Mouse (Mus musculus) forebrain, embryonic 15.5 days (tissue): ENCODE measurements around the gene Cbx5. TPM values are rescaled to one million over a fixed set of nuclear protein-coding genes. Genes with fewer than 3 reads are reported as not detected.
A peak's percentile ranks its signal among the peaks of the same experiment; 100 is the strongest.

Experiments used
- ATAC-seq: fragments of 200-750 bp; cut with Nextera tagmentation; replicated peaks from 2 replicates; pipeline ENCODE4 v1.8.0; 2017; ENCODE audit warnings: mild to moderate bottlenecking, moderate TSS enrichment, moderate library complexity
- H3K27ac ChIP-seq: fragments of 300-500 bp; sonication (generic); replicated peaks from 2 replicates; pipeline ENCODE4 v1.5.1; 2015; ENCODE audit warnings: mild to moderate bottlenecking, inconsistent platforms
- H3K27me3 ChIP-seq: fragments of 300-500 bp; sonication (generic); 2 replicates; pipeline ENCODE4 v1.6.1; 2015; ENCODE audit warnings: inconsistent platforms
- H3K36me3 ChIP-seq: fragments of 300-500 bp; sonication (generic); 2 replicates; pipeline ENCODE4 v1.6.1; 2015; ENCODE audit warnings: mild to moderate bottlenecking, inconsistent platforms
- H3K4me1 ChIP-seq: fragments of 300-500 bp; sonication (generic); 2 replicates; pipeline ENCODE4 v1.6.1; 2015; ENCODE audit warnings: inconsistent platforms
- H3K4me2 ChIP-seq: fragments of 300-500 bp; sonication (generic); replicated peaks from 2 replicates; pipeline ENCODE4 v1.6.1; 2015; ENCODE audit warnings: mild to moderate bottlenecking, inconsistent platforms
- H3K4me3 ChIP-seq: fragments of 300-500 bp; sonication (generic); 2 replicates; pipeline ENCODE4 v1.5.1; 2015; ENCODE audit warnings: mild to moderate bottlenecking, inconsistent platforms
- H3K9ac ChIP-seq: fragments of 300-500 bp; sonication (generic); replicated peaks from 2 replicates; pipeline ENCODE4 v1.6.1; 2015; ENCODE audit warnings: mild to moderate bottlenecking, inconsistent platforms
- H3K9me3 ChIP-seq: fragments of 300-500 bp; sonication (generic); 2 replicates; pipeline ENCODE4 v1.6.1; 2016; ENCODE audit warnings: inconsistent platforms
- WGBS: fragments of 180-500 bp; shearing (Covaris S2); methylation state at CpG from one replicate; pipeline ENCODE4 v1.1.7; 2015; ENCODE audit warnings: mixed read lengths; 5-methylcytosine and 5-hydroxymethylcytosine counted together
- polyA plus RNA-seq: library from polyadenylated mRNA; unstranded; fragments of >200 nt; fragmentation: Nextera tagmentation; extraction: Ambion mirVana; gene quantifications from 2 replicates; pipeline ENCODE4 v1.2.1, GENCODE M21; 2015

Cbx5 gene
- polyA plus RNA-seq, 1 experiment from 2014 or later: 134 TPM

- H3K27ac ChIP-seq: no peak overlapping the region
- 73% methylated on average over 2 of the region's 2 CpGs for WGBS
- ATAC-seq: no peak
Measured at GRCm38 (mm10) chr15:103228904-103229303, 10.7 kb downstream of the Cbx5 start.

GRCm38 (mm10) chr15:103227572-103227971 lies 12.0 kb downstream of the Cbx5 start:
- no peak overlapping the region for H3K4me2 ChIP-seq
- peaks cover 18% of the 10 kb centered on the region for H3K4me1 ChIP-seq
- H3K9ac ChIP-seq: no peak overlapping the region
- no peak for ATAC-seq
- no peaks in the 10 kb centered on the region for H3K9me3 ChIP-seq
- H3K27me3 ChIP-seq: no peaks in the 10 kb centered on the region
- H3K36me3 ChIP-seq: no peaks in the 10 kb centered on the region
- WGBS: 93% methylated on average over 2 of the region's 2 CpGs
- H3K4me3 ChIP-seq: no peak overlapping the region
- no peak overlapping the region for H3K27ac ChIP-seq

More at GRCm38 (mm10) chr15:103228904-103229303, 10.7 kb downstream of the Cbx5 start:
- Histone ChIP-seq H3K36me3 (no peaks in the 10 kb centered on the region), H3K9me3 (no peaks in the 10 kb centered on the region), H3K4me1 (peaks cover 18% of the 10 kb centered on the region), H3K4me3 (no peak overlapping the region), H3K9ac (no peak overlapping the region), H3K4me2 (no peak overlapping the region), H3K27me3 (no peaks in the 10 kb centered on the region)

- WGBS: 53% methylated on average over 3 of the region's 3 CpGs
- H3K4me3 ChIP-seq: no peak overlapping the region
- no peak for ATAC-seq
- H3K27me3 ChIP-seq: no peaks in the 10 kb centered on the region
- H3K4me2 ChIP-seq: no peak overlapping the region
- H3K9ac ChIP-seq: no peak overlapping the region
- H3K4me1 ChIP-seq: peaks cover 18% of the 10 kb centered on the region
- H3K27ac ChIP-seq: no peak overlapping the region
- no peaks in the 10 kb centered on the region for H3K9me3 ChIP-seq
- H3K36me3 ChIP-seq: no peaks in the 10 kb centered on the region
Measured at GRCm38 (mm10) chr15:103227022-103227421, 12.6 kb downstream of the Cbx5 start.

GRCm38 (mm10) chr15:103224161-103224560 lies 15.5 kb downstream of the Cbx5 start:
- H3K36me3 ChIP-seq: no peaks in the 10 kb centered on the region
- H3K4me1 ChIP-seq: peaks cover 12% of the 10 kb centered on the region
- no peaks in the 10 kb centered on the region for H3K9me3 ChIP-seq
- WGBS: 86% methylated on average over 2 of the region's 2 CpGs
- no peak overlapping the region for H3K4me3 ChIP-seq
- no peaks in the 10 kb centered on the region for H3K27me3 ChIP-seq
- no peak overlapping the region for H3K27ac ChIP-seq
- H3K9ac ChIP-seq: no peak overlapping the region
- ATAC-seq: no peak
- no peak overlapping the region for H3K4me2 ChIP-seq

- Histone ChIP-seq H3K9ac (no peak overlapping the region), H3K9me3 (no peaks in the 10 kb centered on the region), H3K4me3 (no peak overlapping the region), H3K4me2 (no peak overlapping the region), H3K4me1 (peaks cover 5% of the 10 kb centered on the region; the same call in 1 of the 2 replicates), H3K27ac (no peak overlapping the region), H3K36me3 (no peaks in the 10 kb centered on the region), H3K27me3 (no peaks in the 10 kb centered on the region)
- 92% methylated on average over 1 of the region's 1 CpGs for whole genome bisulfite sequencing
- ATAC-seq: no peak
Measured at GRCm38 (mm10) chr15:103221386-103221785, 18.2 kb downstream of the Cbx5 start.

GRCm38 (mm10) chr15:103220785-103221184 lies 18.8 kb downstream of the Cbx5 start:
- H3K9me3 ChIP-seq: no peaks in the 10 kb centered on the region
- H3K4me1 ChIP-seq: peaks cover 10% of the 10 kb centered on the region
- H3K27ac ChIP-seq: no peak overlapping the region
- ATAC-seq: no peak
- no peaks in the 10 kb centered on the region for H3K27me3 ChIP-seq
- no peak overlapping the region for H3K4me3 ChIP-seq
- H3K4me2 ChIP-seq: no peak overlapping the region
- 62% methylated on average over 3 of the region's 3 CpGs for WGBS
- no peaks in the 10 kb centered on the region for H3K36me3 ChIP-seq
- H3K9ac ChIP-seq: no peak overlapping the region

GRCm38 (mm10) chr15:103216052-103216451 lies 23.6 kb downstream of the Cbx5 start:
- H3K4me2 ChIP-seq: peak overlapping the region; percentile 58
- H3K27ac ChIP-seq: peak overlapping the region; percentile 92
- 12% methylated on average over 2 of the region's 2 CpGs for WGBS
- H3K9me3 ChIP-seq: no peaks in the 10 kb centered on the region
- H3K9ac ChIP-seq: no peak overlapping the region
- H3K27me3 ChIP-seq: no peaks in the 10 kb centered on the region
- H3K36me3 ChIP-seq: peaks cover 18% of the 10 kb centered on the region
- peaks cover 45% of the 10 kb centered on the region for H3K4me1 ChIP-seq
- no peak overlapping the region for H3K4me3 ChIP-seq
- no peak; the same call in 1 of the 2 replicates for ATAC-seq

GRCm38 (mm10) chr15:103214971-103215907 lies 24.4 kb downstream of the Cbx5 start:
- no peaks in the 10 kb centered on the region for H3K27me3 ChIP-seq
- H3K4me1 ChIP-seq: peaks cover 45% of the 10 kb centered on the region
- H3K36me3 ChIP-seq: peaks cover 25% of the 10 kb centered on the region
- peak; percentile 98 for ATAC-seq
- peak overlapping the region; percentile 92 for H3K27ac ChIP-seq
- peak overlapping the region; percentile 58 for H3K4me2 ChIP-seq
- no peaks in the 10 kb centered on the region for H3K9me3 ChIP-seq
- H3K9ac ChIP-seq: peak overlapping the region; percentile 45
- peak overlapping the region; percentile 49 for H3K4me3 ChIP-seq
- WGBS: under 1% methylated on average over 15 of the region's 15 CpGs

GRCm38 (mm10) chr15:103214149-103214548 lies 25.5 kb downstream of the Cbx5 start:
- Histone ChIP-seq H3K4me3 (peak overlapping the region; percentile 25), H3K9ac (peak overlapping the region; percentile 6; the same call in 1 of the 2 replicates), H3K9me3 (no peaks in the 10 kb centered on the region), H3K27ac (peak overlapping the region; percentile 61), H3K27me3 (no peaks in the 10 kb centered on the region), H3K4me2 (peak overlapping the region; percentile 37), H3K4me1 (peaks cover 45% of the 10 kb centered on the region), H3K36me3 (peaks cover 33% of the 10 kb centered on the region)
- ATAC-seq: no peak
- whole genome bisulfite sequencing: 1% methylated on average over 2 of the region's 2 CpGs

- Histone ChIP-seq H3K4me3 (no peak overlapping the region), H3K36me3 (peaks cover 54% of the 10 kb centered on the region)
- ATAC-seq: no peak
Measured at GRCm38 (mm10) chr15:103205156-103205555, 34.5 kb downstream of the Cbx5 start.

GRCm38 (mm10) chr15:103202088-103202793 lies 37.4 kb downstream of the Cbx5 start:
- Histone ChIP-seq H3K27ac (peak overlapping the region; percentile 46), H3K9ac (no peak overlapping the region), H3K9me3 (no peaks in the 10 kb centered on the region), H3K36me3 (peaks cover 55% of the 10 kb centered on the region), H3K4me2 (no peak overlapping the region), H3K4me3 (no peak overlapping the region), H3K27me3 (no peaks in the 10 kb centered on the region), H3K4me1 (peaks cover 8% of the 10 kb centered on the region; the same call in 1 of the 2 replicates)
- WGBS: 72% methylated on average over 6 of the region's 6 CpGs
- ATAC-seq: no peak

More at GRCm38 (mm10) chr15:103205156-103205555, 34.5 kb downstream of the Cbx5 start:
- Histone ChIP-seq H3K4me2 (no peak overlapping the region), H3K9me3 (no peaks in the 10 kb centered on the region), H3K27ac (no peak overlapping the region), H3K9ac (no peak overlapping the region), H3K27me3 (no peaks in the 10 kb centered on the region), H3K4me1 (no peaks in the 10 kb centered on the region)
- WGBS: 63% methylated on average over 2 of the region's 2 CpGs

- WGBS: 57% methylated on average over 4 of the region's 4 CpGs
- Histone ChIP-seq H3K27ac (peak overlapping the region; percentile 35; the same call in 1 of the 2 replicates), H3K9me3 (no peaks in the 10 kb centered on the region), H3K27me3 (no peaks in the 10 kb centered on the region), H3K9ac (no peak overlapping the region), H3K36me3 (peaks cover 59% of the 10 kb centered on the region), H3K4me1 (peaks cover 9% of the 10 kb centered on the region; the same call in 1 of the 2 replicates), H3K4me2 (no peak overlapping the region), H3K4me3 (no peak overlapping the region)
- ATAC-seq: peak; percentile 41; the same call in 1 of the 2 replicates
Measured at GRCm38 (mm10) chr15:103197785-103198184, 41.8 kb downstream of the Cbx5 start.
